Mouse (Mus musculus): Measurements from ENCODE around the gene Msmb.
"Not testable (repeated sequence)": the region's sequence is repeated elsewhere in the genome, so short reads cannot be mapped to it uniquely, and the experiment has no call there.

Gene Msmb

DNA sequence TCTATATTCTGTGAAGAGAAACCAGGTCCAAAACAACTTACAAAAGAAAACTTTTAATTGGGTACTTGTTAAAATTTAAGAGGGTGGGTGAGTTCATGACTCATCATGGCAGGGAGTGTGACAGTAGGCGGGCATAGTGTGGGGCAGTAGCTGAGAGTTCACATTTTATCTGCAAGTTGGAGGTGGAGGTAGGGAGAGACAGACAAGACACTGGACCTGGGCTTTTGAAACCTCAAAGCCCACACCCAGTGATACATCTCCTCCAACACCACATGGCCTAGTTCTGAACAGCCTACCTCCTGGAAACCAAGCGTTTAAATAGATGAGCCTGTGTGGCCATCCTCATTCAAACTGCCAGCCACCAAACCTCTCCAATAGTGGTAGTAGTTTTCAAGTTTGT, 33.5 kb downstream of the Msmb start:
- peak; percentile 57; the same call in 1 of the 2 replicates for ATAC-seq (ENCODE audit: low TSS enrichment)

DNA sequence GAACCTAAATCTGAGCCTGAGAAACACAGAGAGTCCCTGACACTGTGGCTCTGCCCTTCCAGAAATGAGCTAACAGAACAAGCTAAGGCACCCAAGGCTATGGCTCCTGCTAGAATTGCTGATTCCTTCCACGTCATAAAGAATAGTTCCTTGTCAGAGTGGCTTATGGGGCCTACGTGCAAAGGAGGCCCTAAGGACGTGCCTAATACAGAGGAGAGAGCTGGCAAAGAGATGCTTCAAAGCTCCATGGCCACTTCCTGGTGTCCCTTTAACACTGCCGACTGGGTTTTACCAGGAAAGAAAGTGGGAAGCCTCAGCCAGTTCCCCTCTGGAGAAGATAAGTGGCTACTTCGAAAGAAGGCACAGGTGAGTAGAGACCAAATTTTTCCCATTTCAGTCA, 34.8 kb downstream of the Msmb start:
- not testable (repeated sequence) for ATAC-seq (ENCODE audit: low TSS enrichment)

DNA sequence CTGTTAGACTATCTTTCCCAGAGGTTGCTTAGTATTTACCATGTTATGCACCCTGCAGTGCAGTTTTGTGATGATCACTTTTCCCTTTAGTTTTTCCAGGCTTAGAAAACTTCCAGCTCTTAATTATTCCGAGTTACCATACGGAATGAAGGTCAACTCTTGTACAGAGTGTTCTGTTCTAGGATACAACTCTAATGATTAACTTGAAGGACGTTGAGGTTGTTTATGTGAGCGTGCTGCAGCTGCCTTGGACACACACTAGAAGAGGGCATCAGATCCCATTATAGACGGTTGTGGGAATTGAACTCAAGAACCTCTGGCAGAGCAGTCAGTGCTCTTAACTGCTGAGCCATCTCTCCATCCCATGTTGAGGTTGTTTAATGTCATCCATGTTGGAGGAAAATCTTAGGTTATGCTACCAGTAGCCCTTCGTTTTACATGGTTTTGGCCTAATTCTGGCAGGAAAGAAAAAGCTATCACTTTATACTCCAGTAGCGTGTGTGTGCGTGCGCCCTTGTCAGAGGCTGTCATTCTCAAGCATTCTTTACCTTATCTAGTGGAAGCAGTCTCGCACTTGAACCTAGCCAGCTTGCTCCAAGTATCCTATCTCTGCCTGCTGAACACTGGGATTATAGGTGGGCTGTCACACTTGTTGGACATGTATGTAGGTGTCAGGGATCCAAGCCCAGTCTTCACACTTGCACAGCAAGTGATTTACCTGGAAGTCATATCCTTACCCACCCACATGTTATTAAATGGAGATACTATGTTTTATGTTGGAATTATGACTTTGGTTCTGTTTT, 37.8 kb downstream of the Msmb start:
- no peak for ATAC-seq (ENCODE audit: low TSS enrichment)

DNA sequence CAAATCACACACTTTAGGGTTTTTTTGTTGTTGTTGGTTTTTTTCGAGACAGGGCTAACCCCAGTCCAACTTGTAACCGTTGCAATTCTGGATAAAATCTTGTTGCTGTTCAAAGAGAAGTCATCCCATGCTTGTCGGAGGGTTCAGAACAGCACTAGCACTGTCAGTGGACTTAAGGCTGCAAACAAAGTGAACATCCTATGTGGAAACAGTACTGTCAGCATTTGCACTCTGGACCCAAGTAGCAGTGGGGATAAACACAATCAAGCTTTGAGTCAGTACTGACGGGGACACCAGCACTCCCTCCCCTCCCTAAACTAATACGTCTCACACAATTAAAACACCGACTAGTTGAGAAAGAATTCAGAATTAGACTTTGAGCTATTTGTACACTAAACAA, 39.0 kb downstream of the Msmb start:
- ATAC-seq (ENCODE audit: low TSS enrichment), result no peak

DNA sequence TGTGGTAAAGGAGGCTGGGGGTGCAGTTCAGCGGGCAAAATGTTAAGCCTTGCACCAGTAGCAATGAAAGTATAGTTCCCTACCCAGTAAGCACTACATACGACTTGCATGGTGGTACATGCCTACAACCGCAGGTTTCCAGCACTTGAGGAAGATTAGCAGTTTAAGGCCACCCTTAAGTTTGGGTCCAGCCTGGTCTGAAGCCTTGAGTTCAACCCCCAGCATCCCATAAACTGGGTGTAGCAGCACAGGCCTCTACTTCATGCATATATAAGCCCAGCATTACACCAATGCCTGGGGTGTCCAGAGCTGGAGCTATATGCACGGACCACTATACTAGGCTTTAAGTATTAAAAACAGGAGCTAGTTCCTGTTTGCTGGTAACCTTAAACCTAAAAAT, 42.0 kb downstream of the Msmb start:
- no peak for ATAC-seq (ENCODE audit: low TSS enrichment)

DNA sequence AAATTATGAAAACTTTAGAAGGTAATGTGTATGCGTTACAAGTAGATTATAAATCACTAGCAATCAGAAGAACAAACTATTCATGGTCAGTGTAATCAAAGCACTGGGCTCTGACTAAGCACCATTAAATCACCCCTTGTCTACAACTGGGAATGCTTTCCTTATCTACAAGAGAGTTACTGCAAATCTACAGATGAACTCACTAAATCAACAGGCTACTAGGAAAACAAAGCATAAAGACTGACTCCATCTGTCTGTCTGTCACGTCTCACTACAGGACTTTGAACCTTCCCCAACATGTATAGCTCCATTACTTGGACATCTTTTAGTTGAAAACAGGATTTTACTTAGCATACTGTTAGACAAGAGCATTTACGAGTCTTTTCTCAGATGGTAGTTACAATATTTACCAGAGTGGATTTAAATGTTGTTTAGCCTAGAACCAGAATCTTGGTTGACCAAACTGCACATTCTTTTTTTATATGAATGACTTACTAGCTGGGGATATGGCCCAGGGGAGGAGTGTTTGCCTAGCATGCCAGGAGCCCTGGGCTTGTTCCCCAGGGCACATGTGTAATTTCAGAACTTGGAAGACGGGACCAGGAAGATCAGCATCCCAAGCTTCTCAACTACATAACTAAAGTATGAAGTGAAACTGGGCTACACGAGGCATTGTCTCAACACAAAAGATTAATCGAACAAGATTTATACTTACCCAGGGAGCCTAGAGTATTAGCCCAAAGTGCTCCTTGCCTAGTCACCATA, 49.0 kb downstream of the Msmb start:
- no peak for ATAC-seq (ENCODE audit: low TSS enrichment)

DNA sequence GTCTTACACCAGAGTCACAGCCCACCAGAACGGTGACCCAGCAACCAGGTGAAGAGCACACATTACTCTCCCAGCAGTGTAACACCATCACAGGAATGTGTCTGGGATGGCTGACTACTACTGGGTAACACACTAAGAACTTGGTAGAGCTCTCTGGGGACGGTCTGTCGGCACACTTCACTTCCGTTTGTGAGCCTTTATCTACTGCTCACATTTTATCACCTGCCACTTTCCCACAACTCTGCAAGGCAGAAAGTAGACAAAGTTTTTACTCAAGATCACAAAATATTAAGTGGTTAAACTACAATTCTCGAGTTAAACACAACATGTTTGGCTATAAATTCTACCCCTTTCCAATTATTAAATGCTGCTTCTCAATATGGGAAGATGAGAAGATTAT, 50.1 kb downstream of the Msmb start:
- ATAC-seq (ENCODE audit: low TSS enrichment), result no peak

DNA sequence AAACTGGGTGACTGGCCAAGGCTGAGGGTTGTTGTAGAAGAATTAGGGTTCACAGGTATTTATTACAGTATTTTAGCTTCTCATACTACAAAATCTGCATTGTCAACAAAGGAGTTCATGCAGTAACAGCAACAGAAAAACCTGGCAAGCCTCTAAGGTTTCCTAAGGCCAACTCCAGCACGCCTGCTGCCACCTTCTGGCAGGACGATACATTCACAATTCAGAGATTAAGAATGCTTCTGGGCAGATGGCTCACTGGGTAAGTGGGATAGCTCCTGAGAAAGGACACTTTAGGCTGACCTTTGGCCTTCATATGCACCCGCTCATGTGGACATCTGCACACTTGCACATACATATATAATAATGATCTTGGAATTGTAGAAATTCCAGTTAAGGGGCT, 50.6 kb downstream of the Msmb start:
- ATAC-seq (ENCODE audit: low TSS enrichment), result peak; percentile 59; the same call in 1 of the 2 replicates

DNA sequence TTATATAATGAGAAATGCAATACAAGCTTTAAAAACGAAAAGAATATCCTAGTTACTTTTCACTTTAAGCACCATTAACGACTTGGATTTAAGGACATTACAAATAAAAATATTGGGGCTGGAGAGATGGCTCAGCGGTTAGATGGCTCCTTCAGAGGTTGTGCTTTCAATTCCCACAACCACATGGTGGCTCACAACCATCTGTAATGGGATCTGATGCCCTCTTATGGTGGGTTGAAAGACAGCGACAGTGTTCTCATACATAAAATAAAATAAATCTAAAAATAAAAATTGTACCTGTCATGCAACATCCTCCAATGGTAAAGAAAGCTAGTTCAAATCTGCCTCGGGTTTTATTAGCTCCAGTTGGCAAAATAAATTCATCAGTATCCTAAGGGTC, 51.7 kb downstream of the Msmb start:
- ATAC-seq (ENCODE audit: low TSS enrichment), result not testable (repeated sequence)

DNA sequence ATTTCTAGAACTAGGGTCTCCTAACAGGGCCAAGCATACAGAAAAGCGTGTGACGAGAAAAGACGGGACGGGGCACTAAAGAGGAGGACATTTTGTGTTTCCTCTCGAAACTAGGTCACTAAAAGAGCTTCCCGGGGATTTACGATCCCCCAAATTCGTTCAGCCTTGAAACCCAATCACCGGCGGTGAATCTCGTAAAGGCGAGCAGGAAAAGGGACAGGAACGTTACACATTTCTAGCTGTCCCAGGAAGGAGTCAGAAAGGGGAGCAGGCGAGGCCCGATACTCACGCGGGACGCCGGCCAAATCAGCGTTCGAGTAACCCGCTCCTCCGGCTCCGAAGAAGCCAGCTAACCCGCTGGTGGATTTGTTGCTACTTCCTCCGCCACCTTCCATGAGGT, 59.5 kb downstream of the Msmb start:
- no peak for ATAC-seq (ENCODE audit: low TSS enrichment)

DNA sequence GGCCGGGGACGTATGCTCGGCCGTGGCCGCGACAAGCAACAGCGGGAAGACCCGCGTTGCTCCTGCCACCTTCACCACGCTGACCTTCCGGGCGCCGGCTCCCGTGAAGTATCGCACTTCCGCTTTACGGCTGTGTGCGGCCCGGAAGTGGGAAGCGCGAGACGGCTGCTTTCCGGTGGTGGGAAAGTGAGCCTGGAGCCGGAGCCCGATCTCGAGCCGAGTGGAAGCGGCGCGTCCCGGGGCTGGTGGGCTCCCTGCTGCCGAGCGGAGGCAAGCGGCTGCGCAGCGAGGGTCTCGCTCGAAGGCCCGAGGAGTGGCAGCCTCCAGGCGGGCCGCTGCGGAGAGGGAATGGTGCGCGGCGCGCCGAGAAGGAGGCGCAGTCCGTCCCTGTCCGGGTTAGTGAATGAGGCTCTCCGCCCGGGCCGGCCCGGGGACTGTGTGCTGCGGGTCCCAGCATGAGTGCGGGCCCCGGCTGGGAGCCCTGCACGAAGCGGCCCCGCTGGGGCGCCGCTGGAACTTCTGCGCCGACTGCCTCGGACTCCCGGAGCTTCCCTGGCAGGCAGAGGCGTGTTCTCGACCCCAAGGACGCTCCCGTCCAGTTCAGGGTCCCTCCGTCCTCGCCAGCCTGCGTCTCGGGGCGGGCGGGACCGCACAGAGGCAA, 60.1 kb downstream of the Msmb start, which contains the start of the genes Timm23 and Parg:
Timm23 (minus strand) TSS at position 108 of the 661 bp plus-strand sequence.
Parg (plus strand) TSS at position 159 of the 661 bp plus-strand sequence.
- peak; percentile 99 for ATAC-seq (ENCODE audit: low TSS enrichment)

All from frontal cortex, adult (tissue).